Mouse (Mus musculus) ES-E14 (cell line): ENCODE measurements around the gene Dmbt1. TPM values are rescaled to one million over a fixed set of nuclear protein-coding genes. Genes with fewer than 3 reads are reported as not detected.
"Not testable (repeated sequence)": the region's sequence is repeated elsewhere in the genome, so short reads cannot be mapped to it uniquely, and the experiment has no call there.

Experiments used
- DNase-seq: peaks from one replicate; pipeline ENCODE4 v3.0.0-alpha.2; 2013; ENCODE audit warnings: low read depth, low spot score
- H3K27ac ChIP-seq: 2 replicates; pipeline ENCODE4 v1.5.1; 2012; ENCODE audit warnings: low read depth, mild to moderate bottlenecking, low read length, moderate library complexity, mixed read lengths; ENCODE audit not compliant: poor library complexity, insufficient read depth, severe bottlenecking
- H3K36me3 ChIP-seq: 2 replicates; pipeline ENCODE4 v1.6.1; 2012; ENCODE audit warnings: mild to moderate bottlenecking, low read length, moderate library complexity, mixed read lengths; ENCODE audit not compliant: control insufficient read depth, poor library complexity, insufficient read depth, severe bottlenecking
- H3K4me1 ChIP-seq, 2 experiments: fragments of 150-350 bp in 1 of 2; sonication (generic) in 1 of 2; 2 replicates each; pipeline ENCODE4 v1.6.1; 2012; ENCODE audit warnings: low read length in 2 of 2, mild to moderate bottlenecking in 1 of 2, mixed read lengths in 1 of 2; ENCODE audit not compliant: control insufficient read depth in 2 of 2, insufficient read depth in 2 of 2, poor library complexity in 1 of 2
- H3K4me3 ChIP-seq, 2 experiments: fragments of 150-350 bp in 1 of 2; sonication (generic) in 1 of 2; 2 replicates each; pipeline ENCODE4 v1.5.1; 2012; ENCODE audit warnings: low read length in 2 of 2, low read depth in 1 of 2, mild to moderate bottlenecking in 1 of 2, mixed read lengths in 1 of 2; ENCODE audit not compliant: insufficient read depth in 1 of 2, poor library complexity in 1 of 2, severe bottlenecking in 1 of 2
- H3K9ac ChIP-seq: 2 replicates; pipeline ENCODE4 v1.6.1; 2012; ENCODE audit warnings: low read depth, mild to moderate bottlenecking, low read length, mixed read lengths; ENCODE audit not compliant: poor library complexity, insufficient read depth, severe bottlenecking
- H3K9me3 ChIP-seq: fragments of 150-350 bp; sonication (generic); 2 replicates; pipeline ENCODE4 v1.6.1; 2012; ENCODE audit warnings: low read depth, mild to moderate bottlenecking, low read length; ENCODE audit not compliant: control insufficient read depth, insufficient read depth
- HCFC1 ChIP-seq: IDR thresholded peaks from 2 replicates; pipeline ENCODE4 v1.6.1; 2012; ENCODE audit warnings: low read length, inconsistent platforms, borderline replicate concordance; ENCODE audit not compliant: insufficient read depth
- ZC3H11A ChIP-seq: IDR thresholded peaks from 2 replicates; pipeline ENCODE4 v1.6.1; 2012; ENCODE audit warnings: low read depth, mild to moderate bottlenecking, inconsistent platforms, low read length, borderline replicate concordance
- ZNF384 ChIP-seq: IDR thresholded peaks from 2 replicates; pipeline ENCODE4 v1.6.1; 2012; ENCODE audit warnings: low read depth, low read length, inconsistent platforms
- in situ Hi-C, 2 experiments: fragments of 600-800 bp; cut with MboI; formaldehyde crosslinking; loops; one replicate each; pipeline ENCODE4 v1.15.1; 2025; ENCODE audit warnings: low sequenced_read_pairs in 2 of 2, inconsistent platforms in 1 of 2; ENCODE audit not compliant: unreplicated experiment in 2 of 2
- total RNA-seq: library from RNA; depleted of rRNA; stranded (reverse); fragments of 300-350 nt; gene quantifications from 2 replicates; pipeline ENCODE4 v1.2.3, GENCODE M21; 2012

Dmbt1 gene
- total RNA-seq, 1 experiment: 0.27 TPM

DNA sequence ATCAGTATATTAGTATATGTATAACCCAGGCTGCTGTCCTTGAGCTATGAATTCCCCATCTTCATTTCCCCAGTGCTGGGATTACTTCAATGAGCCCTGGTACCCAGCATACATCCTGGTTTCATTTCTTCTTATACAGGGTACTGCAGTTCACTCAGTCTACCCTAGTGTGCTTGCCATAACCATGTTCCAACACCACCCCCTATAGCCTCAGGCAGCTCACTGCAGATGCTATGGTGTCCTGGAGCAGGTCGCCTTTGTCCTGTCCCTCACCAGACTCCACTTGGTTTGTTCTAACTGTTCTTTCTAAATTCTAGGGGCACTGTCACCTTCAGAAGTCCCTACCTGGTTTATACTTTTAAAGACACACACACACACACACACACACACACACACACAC, 10.8 kb downstream of the Dmbt1 start:
- no peak for DNase-seq

GRCm38 (mm10) chr7:131045258-131045835, 13.5 kb downstream of the Dmbt1 start:
- in situ Hi-C loops, H3K4me1 ChIP-seq, H3K9me3 ChIP-seq, H3K36me3 ChIP-seq, H3K9ac ChIP-seq, H3K27ac ChIP-seq, H3K4me3 ChIP-seq: not testable (repeated sequence)
- peak; percentile 13 for DNase-seq

More for the DNA sequence above, 10.8 kb downstream of the Dmbt1 start:
- Histone ChIP-seq H3K9ac (no peak overlapping the region), H3K36me3 (no peaks in the 10 kb centered on the region), H3K4me3 (no peak overlapping the region), H3K4me1 (no peaks in the 10 kb centered on the region), H3K9me3 (no peaks in the 10 kb centered on the region), H3K27ac (no peak overlapping the region)
- in situ Hi-C loops: no loop called here
- TF ChIP-seq ZNF384: no peak
- no peak for TF ChIP-seq ZC3H11A
- TF ChIP-seq HCFC1: no peak

DNA sequence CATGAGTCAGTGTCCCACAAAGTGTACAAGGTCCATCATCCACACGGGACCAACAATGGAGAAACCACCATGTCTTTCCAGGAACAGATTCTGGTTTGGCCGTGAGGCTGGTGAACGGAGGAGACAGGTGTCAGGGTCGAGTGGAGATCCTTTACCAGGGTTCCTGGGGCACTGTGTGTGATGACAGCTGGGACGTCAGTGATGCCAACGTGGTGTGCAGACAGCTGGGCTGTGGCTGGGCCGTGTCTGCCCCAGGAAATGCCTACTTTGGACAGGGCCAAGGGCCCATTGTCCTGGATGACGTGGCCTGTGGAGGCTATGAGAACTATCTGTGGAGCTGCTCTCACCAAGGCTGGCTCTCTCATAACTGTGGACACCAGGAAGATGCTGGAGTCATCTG, 18.0 kb downstream of the Dmbt1 start:
- H3K4me3 ChIP-seq, H3K9ac ChIP-seq, H3K4me1 ChIP-seq, DNase-seq, H3K27ac ChIP-seq, H3K36me3 ChIP-seq, in situ Hi-C loops, H3K9me3 ChIP-seq: not testable (repeated sequence)

DNA sequence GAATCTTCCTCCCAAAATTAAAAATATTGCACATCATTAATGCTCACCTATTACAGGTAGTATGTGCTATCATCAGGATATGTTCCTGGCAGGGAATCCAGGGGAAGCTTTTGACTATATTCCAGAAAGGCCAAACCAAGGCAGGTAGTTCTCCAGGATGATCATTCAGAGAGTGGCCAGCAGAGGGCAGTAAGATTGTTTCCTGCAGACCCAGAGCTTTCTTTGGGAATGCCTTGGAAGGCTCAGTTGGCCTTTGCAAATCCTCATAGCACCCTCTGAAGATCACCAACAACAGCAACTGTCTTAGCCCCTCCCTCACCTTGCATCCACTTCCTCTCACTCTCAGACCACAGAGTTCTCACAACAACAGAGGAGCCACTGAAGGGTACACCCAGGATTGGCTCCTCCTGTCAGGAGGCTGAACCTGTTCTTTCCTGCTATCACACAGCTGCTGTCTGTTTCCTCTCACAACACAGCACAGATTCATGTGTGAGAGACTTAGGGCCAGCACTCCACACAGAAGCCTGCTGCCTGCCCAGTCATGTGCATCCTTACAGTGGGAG, 23.0 kb downstream of the Dmbt1 start:
- Histone ChIP-seq H3K9ac (no peak overlapping the region), H3K36me3 (no peaks in the 10 kb centered on the region), H3K4me1 (no peaks in the 10 kb centered on the region), H3K4me3 (no peak overlapping the region), H3K27ac (no peak overlapping the region), H3K9me3 (no peaks in the 10 kb centered on the region)
- peak; percentile 44 for DNase-seq
- no peak for TF ChIP-seq ZNF384
- in situ Hi-C loops: no loop called here

GRCm38 (mm10) chr7:131057918-131058317, 26.1 kb downstream of the Dmbt1 start:
- in situ Hi-C loops: not testable (repeated sequence)

DNA sequence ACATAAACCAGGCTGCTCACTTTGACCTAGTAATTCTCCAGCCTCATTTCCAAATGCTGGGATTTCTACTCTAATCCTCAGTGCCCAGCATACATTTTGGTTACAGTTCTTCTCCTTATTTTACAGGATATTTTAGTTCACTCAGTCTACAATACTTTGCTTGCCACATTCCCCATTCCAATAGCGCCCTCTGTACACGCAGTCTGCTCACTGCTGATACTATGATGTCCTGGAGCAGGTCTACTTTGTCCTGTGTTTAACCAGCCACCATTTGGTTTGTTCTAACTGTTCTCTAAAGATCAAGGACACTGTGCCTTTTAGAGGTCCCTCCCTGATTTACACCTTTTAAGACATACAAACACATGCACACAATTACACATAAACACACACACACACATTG, 28.0 kb downstream of the Dmbt1 start:
- in situ Hi-C loops, H3K4me1 ChIP-seq, H3K27ac ChIP-seq, H3K9ac ChIP-seq, H3K9me3 ChIP-seq, H3K36me3 ChIP-seq, DNase-seq, H3K4me3 ChIP-seq: not testable (repeated sequence)

More at GRCm38 (mm10) chr7:131057918-131058317, 26.1 kb downstream of the Dmbt1 start:
- not testable (repeated sequence) for H3K4me3 ChIP-seq, H3K9ac ChIP-seq, DNase-seq, H3K9me3 ChIP-seq, H3K36me3 ChIP-seq, H3K4me1 ChIP-seq, H3K27ac ChIP-seq
